Comparison of ENCODE assay signal across 8 mouse cellular contexts in the genomic region with DNA sequence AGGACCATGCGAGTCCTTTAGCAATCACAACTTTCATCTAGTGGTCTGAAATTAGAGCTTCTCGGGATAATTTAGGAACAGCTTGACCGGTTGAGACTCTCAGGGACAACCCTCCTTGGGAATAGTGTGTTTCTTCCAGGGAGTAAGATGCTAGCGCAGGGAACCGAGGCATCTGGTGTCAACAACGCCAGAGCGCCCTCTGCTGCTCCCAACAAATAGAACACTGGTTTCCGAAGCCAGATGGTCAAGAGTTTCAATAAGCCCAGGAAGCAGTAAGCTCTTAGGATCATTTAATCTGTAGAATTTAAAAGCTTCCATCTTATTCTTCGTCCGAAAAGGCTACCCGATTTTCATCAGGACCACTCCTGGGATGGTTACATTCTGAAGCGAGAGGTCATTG.
DNase-seq lines count a peak whose midpoint lies in the region; ATAC-seq lines count a peak whose summit lies in the region.
"Had no signal": no experiment of that assay in that cellular context is flagged by ENCODE, and none has a peak within 500 bp of the region (broad histone marks: within the 10 kb centered on the region; RNA-seq: fewer than 3 reads in every experiment).

No protein-coding gene starts in this region.

- H3K9me3 ChIP-seq in megakaryocyte, embryonic 14.5 days: peaks cover 15% of the 10 kb centered on the region
- no peaks in the 10 kb centered on the region for H3K9me3 ChIP-seq in hindbrain, embryonic 11.5 days (ENCODE audit: control insufficient read depth, low read length)
- no peaks in the 10 kb centered on the region for H3K9me3 ChIP-seq in midbrain, embryonic 10.5 days (replicated peaks)
- H3K9me3 ChIP-seq: limb, embryonic 12.5 days had no signal

- H3K4me2 ChIP-seq in hindbrain, embryonic 11.5 days (replicated peaks; ENCODE audit: low read depth, low read length): peak overlapping the region; percentile 13
- H3K4me2 ChIP-seq: limb, embryonic 12.5 days had no signal

- H3K27me3 ChIP-seq in megakaryocyte, embryonic 14.5 days (replicated peaks): peaks cover 35% of the 10 kb centered on the region
- peaks cover 2% of the 10 kb centered on the region; the same call in 1 of the 2 replicates for H3K27me3 ChIP-seq in hindbrain, embryonic 11.5 days (ENCODE audit: control insufficient read depth, insufficient read depth, low read length)
- H3K27me3 ChIP-seq in midbrain, embryonic 10.5 days (ENCODE audit: low read depth, poor library complexity, severe bottlenecking): peaks cover 6% of the 10 kb centered on the region

- H3K4me3 ChIP-seq in megakaryocyte, embryonic 14.5 days (replicated peaks): peak overlapping the region; percentile 24
- H3K4me3 ChIP-seq in hindbrain, embryonic 11.5 days (ENCODE audit: low read depth, low read length): no peak overlapping the region
- peak overlapping the region; percentile 26 for H3K4me3 ChIP-seq in midbrain, embryonic 10.5 days
- H3K4me3 ChIP-seq: limb, embryonic 12.5 days had no signal

- H3K4me1 ChIP-seq in megakaryocyte, embryonic 14.5 days: peaks cover 12% of the 10 kb centered on the region
- no peaks in the 10 kb centered on the region for H3K4me1 ChIP-seq in hindbrain, embryonic 11.5 days (replicated peaks; ENCODE audit: control insufficient read depth, insufficient read depth, low read length)
- H3K4me1 ChIP-seq in midbrain, embryonic 10.5 days: peaks cover 37% of the 10 kb centered on the region

- DNase-seq in cerebellum, postnatal 25 days: peak; percentile 88 to 91
- peak; percentile 91 for DNase-seq in hindbrain, embryonic 11.5 days (ENCODE audit: low spot score)
- DNase-seq in midbrain, embryonic 10.5 days (ENCODE audit: low spot score): peak; percentile 83
- DNase-seq in testis, postnatal 10 days (ENCODE audit: low spot score): peak; percentile 64
- DNase-seq in spleen, adult 12 weeks (ENCODE audit: low spot score): no peak

- ATAC-seq in megakaryocyte, adult 5-6 weeks (ENCODE audit: poor library complexity, severe bottlenecking): no peak
- ATAC-seq in hindbrain, embryonic 11.5 days (ENCODE audit: low FRiP score): peak; percentile 30; the same call in 1 of the 2 replicates

- 6% methylated on average over 12 of the region's 12 CpGs for WGBS in hindbrain, embryonic 11.5 days
- WGBS in midbrain, embryonic 10.5 days: 7% methylated on average over 12 of the region's 12 CpGs

- H3K27ac ChIP-seq in hindbrain, embryonic 11.5 days (ENCODE audit: low read depth, low read length): peak overlapping the region; percentile 45; the same call in 1 of the 2 replicates
- H3K27ac ChIP-seq in midbrain, embryonic 10.5 days (replicated peaks): no peak overlapping the region
- H3K27ac ChIP-seq: limb, embryonic 12.5 days had no signal

- H3K36me3 ChIP-seq in megakaryocyte, embryonic 14.5 days (replicated peaks; ENCODE audit: low read length): no peaks in the 10 kb centered on the region
- no peaks in the 10 kb centered on the region for H3K36me3 ChIP-seq in hindbrain, embryonic 11.5 days (ENCODE audit: control insufficient read depth, insufficient read depth, low read length)
- peaks cover 34% of the 10 kb centered on the region for H3K36me3 ChIP-seq in midbrain, embryonic 10.5 days
- H3K36me3 ChIP-seq: limb, embryonic 12.5 days had no signal

- H3K9ac ChIP-seq in hindbrain, embryonic 11.5 days (ENCODE audit: low read depth, low read length): no peak overlapping the region
- H3K9ac ChIP-seq: limb, embryonic 12.5 days had no signal
